Mouse (Mus musculus): Measurements from ENCODE around the gene Med13. TPM values are rescaled to one million over a fixed set of nuclear protein-coding genes. Genes with fewer than 3 reads are reported as not detected.
"Not testable (repeated sequence)": the region's sequence is repeated elsewhere in the genome, so short reads cannot be mapped to it uniquely, and the experiment has no call there.

Gene Med13
- polyA plus RNA-seq, 1 experiment = 19.1 TPM

- WGBS = 21% methylated on average over 2 of the region's 2 CpGs
- H3K36me3 ChIP-seq (ENCODE audit: control insufficient read depth, insufficient read depth, low read length) = peaks cover 1% of the 10 kb centered on the region; the same call in 1 of the 2 replicates
These were observed 8.1 kb downstream of the Med13 start for GRCm38 (mm10) chr11:86349325-86349724.

DNA sequence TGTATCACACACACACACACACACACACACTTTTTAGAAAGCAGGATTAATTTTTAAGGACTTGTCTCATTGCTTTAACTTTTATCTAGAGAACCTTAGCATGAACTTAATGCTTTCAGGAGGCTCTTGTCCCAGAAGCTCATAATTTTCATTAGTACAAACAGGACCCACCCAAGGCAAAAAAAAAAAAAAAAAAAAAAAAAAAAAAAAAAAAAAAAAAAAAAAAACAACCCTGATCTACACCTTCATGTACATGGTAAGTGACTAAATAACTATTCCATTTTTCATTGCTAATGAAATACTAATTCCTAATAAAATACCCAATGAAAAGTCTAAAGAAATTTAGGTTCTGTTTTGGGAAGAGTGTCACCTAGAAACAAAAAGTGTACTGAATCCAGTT is 8.5 kb downstream of the Med13 start:
- H3K4me3 ChIP-seq (ENCODE audit: insufficient read depth, low read depth, low read length) = no peak overlapping the region
- peaks cover 1% of the 10 kb centered on the region; the same call in 1 of the 2 replicates for H3K36me3 ChIP-seq (ENCODE audit: control insufficient read depth, insufficient read depth, low read length)
- 0 out of 2 replicates have a peak overlapping the region, but pooled peaks have one; percentile 31 for H3K27ac ChIP-seq (ENCODE audit: insufficient read depth, low read depth, low read length)
- TF ChIP-seq CTCF (conservative IDR thresholded peaks at IDR 0.05; ENCODE audit: insufficient read depth, insufficient read length, low read depth, low read length) (no peak), POLR2A (IDR thresholded peaks at IDR 0.05; ENCODE audit: low read depth, low read length) (no peak)
- DNase-seq = no peak
- H3K4me1 ChIP-seq (ENCODE audit: control insufficient read depth, insufficient read depth, low read length) = peaks cover 22% of the 10 kb centered on the region; the same call in 1 of the 2 replicates
- H3K27me3 ChIP-seq (replicated peaks; ENCODE audit: control insufficient read depth, insufficient read depth, low read length) = no peaks in the 10 kb centered on the region

More at GRCm38 (mm10) chr11:86349325-86349724, 8.1 kb downstream of the Med13 start:
- H3K27ac ChIP-seq (ENCODE audit: insufficient read depth, low read depth, low read length) = no peak overlapping the region
- no peak for TF ChIP-seq CTCF (conservative IDR thresholded peaks at IDR 0.05; ENCODE audit: insufficient read depth, insufficient read length, low read depth, low read length)
- no peak for TF ChIP-seq POLR2A (IDR thresholded peaks at IDR 0.05; ENCODE audit: low read depth, low read length)
- no peaks in the 10 kb centered on the region for H3K27me3 ChIP-seq (replicated peaks; ENCODE audit: control insufficient read depth, insufficient read depth, low read length)
- H3K4me3 ChIP-seq (ENCODE audit: insufficient read depth, low read depth, low read length) = no peak overlapping the region
- DNase-seq = no peak
- peaks cover 26% of the 10 kb centered on the region; the same call in 1 of the 2 replicates for H3K4me1 ChIP-seq (ENCODE audit: control insufficient read depth, insufficient read depth, low read length)

DNA sequence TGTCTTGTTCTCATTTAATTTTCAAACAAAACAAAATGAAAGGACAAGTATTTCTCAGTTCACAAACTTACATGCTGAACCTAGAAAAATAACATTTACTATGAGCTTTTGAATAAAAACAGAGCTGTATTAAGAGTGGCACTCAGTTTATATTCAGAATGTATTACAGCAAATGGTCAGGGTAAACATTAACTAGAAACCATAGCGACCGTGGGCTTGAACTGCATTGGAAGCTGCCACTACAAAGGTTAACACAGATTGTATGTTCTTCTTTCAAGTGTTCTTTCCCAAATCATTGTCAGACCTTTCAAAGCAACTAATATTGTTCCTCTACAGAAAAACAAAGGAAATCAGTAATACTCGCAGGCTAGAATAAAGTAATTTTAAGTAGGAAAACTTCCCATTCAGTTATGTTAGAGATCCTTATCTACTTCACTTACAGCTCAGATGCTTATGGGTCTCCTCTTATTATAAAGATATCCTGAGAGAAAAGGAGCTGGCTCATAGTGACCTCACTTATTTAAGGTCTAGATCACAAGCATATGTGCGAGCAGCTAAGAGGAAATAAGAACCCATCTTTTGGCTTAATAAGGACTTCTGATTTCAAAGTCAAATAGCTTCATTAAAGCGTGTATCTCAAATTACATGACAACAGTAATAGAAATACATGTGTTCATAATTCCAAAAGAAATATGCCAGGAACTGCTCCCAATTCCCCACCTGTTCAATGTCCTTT is 9.8 kb downstream of the Med13 start:
- 37% methylated on average over 5 of the region's 5 CpGs for WGBS
- peak overlapping the region; percentile 87 for H3K27ac ChIP-seq (ENCODE audit: insufficient read depth, low read depth, low read length)

GRCm38 (mm10) chr11:86346525-86346924 is 10.9 kb downstream of the Med13 start:
- Histone ChIP-seq H3K27ac (ENCODE audit: insufficient read depth, low read depth, low read length) (no peak overlapping the region), H3K4me3 (ENCODE audit: insufficient read depth, low read depth, low read length) (no peak overlapping the region), H3K27me3 (replicated peaks; ENCODE audit: control insufficient read depth, insufficient read depth, low read length) (no peaks in the 10 kb centered on the region), H3K4me1 (ENCODE audit: control insufficient read depth, insufficient read depth, low read length) (peaks cover 12% of the 10 kb centered on the region; the same call in 1 of the 2 replicates), H3K36me3 (ENCODE audit: control insufficient read depth, insufficient read depth, low read length) (peaks cover 1% of the 10 kb centered on the region; the same call in 1 of the 2 replicates)
- WGBS = 37% methylated on average over 3 of the region's 3 CpGs
- TF ChIP-seq CTCF (conservative IDR thresholded peaks at IDR 0.05; ENCODE audit: insufficient read depth, insufficient read length, low read depth, low read length) (no peak), POLR2A (IDR thresholded peaks at IDR 0.05; ENCODE audit: low read depth, low read length) (no peak)
- DNase-seq = peak; percentile 55

More for the DNA sequence above, 9.8 kb downstream of the Med13 start:
- DNase-seq = peak; percentile 52
- Histone ChIP-seq H3K4me1 (ENCODE audit: control insufficient read depth, insufficient read depth, low read length) (peaks cover 14% of the 10 kb centered on the region; the same call in 1 of the 2 replicates), H3K27me3 (replicated peaks; ENCODE audit: control insufficient read depth, insufficient read depth, low read length) (no peaks in the 10 kb centered on the region), H3K4me3 (ENCODE audit: insufficient read depth, low read depth, low read length) (no peak overlapping the region), H3K36me3 (ENCODE audit: control insufficient read depth, insufficient read depth, low read length) (peaks cover 1% of the 10 kb centered on the region; the same call in 1 of the 2 replicates)
- TF ChIP-seq POLR2A (IDR thresholded peaks at IDR 0.05; ENCODE audit: low read depth, low read length) (no peak), CTCF (conservative IDR thresholded peaks at IDR 0.05; ENCODE audit: insufficient read depth, insufficient read length, low read depth, low read length) (no peak)

DNA sequence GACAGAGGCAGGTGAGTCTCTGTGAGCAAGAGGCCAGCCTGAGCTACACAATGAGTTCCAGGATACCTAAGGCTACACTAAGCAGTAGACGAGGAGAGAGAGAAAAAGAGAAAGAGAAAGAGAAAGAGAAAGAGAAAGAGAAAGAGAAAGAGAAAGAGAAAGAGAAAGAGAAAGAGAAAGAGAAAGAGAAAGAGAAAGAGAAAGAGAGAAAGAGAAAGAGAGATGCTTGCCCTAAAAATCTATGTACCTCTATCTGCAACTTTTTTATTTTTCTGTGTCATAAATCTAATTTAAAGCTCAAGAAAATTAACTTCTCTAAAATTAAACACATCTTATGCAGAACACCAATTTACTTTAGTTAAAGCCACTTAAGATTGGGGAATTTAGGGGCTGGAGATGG is 12.5 kb downstream of the Med13 start:
- not testable (repeated sequence) for DNase-seq; H3K4me3 ChIP-seq (ENCODE audit: insufficient read depth, low read depth, low read length); H3K27me3 ChIP-seq (replicated peaks; ENCODE audit: control insufficient read depth, insufficient read depth, low read length); H3K27ac ChIP-seq (ENCODE audit: insufficient read depth, low read depth, low read length); H3K36me3 ChIP-seq (ENCODE audit: control insufficient read depth, insufficient read depth, low read length)
- peaks cover 10% of the 10 kb centered on the region; the same call in 1 of the 2 replicates for H3K4me1 ChIP-seq (ENCODE audit: control insufficient read depth, insufficient read depth, low read length)
- 79% methylated on average over 1 of the region's 1 CpGs for WGBS

GRCm38 (mm10) chr11:86324251-86324650 is 33.2 kb downstream of the Med13 start:
- TF ChIP-seq CTCF (conservative IDR thresholded peaks at IDR 0.05; ENCODE audit: insufficient read depth, insufficient read length, low read depth, low read length) (no peak), POLR2A (IDR thresholded peaks at IDR 0.05; ENCODE audit: low read depth, low read length) (no peak)

GRCm38 (mm10) chr11:86314992-86315391 is 42.4 kb downstream of the Med13 start:
- not testable (repeated sequence) for H3K36me3 ChIP-seq (ENCODE audit: control insufficient read depth, insufficient read depth, low read length); H3K4me1 ChIP-seq (ENCODE audit: control insufficient read depth, insufficient read depth, low read length); H3K4me3 ChIP-seq (ENCODE audit: insufficient read depth, low read depth, low read length); DNase-seq; H3K27me3 ChIP-seq (replicated peaks; ENCODE audit: control insufficient read depth, insufficient read depth, low read length); H3K27ac ChIP-seq (ENCODE audit: insufficient read depth, low read depth, low read length)
- WGBS = 86% methylated on average over 3 of the region's 3 CpGs

More at GRCm38 (mm10) chr11:86324251-86324650, 33.2 kb downstream of the Med13 start:
- H3K27ac ChIP-seq (ENCODE audit: insufficient read depth, low read depth, low read length) = no peak overlapping the region
- H3K4me1 ChIP-seq (ENCODE audit: control insufficient read depth, insufficient read depth, low read length) = peaks cover 5% of the 10 kb centered on the region; the same call in 1 of the 2 replicates
- H3K27me3 ChIP-seq (replicated peaks; ENCODE audit: control insufficient read depth, insufficient read depth, low read length) = no peaks in the 10 kb centered on the region
- H3K4me3 ChIP-seq (ENCODE audit: insufficient read depth, low read depth, low read length) = no peak overlapping the region
- DNase-seq = peak; percentile 42
- peaks cover 4% of the 10 kb centered on the region for H3K36me3 ChIP-seq (ENCODE audit: control insufficient read depth, insufficient read depth, low read length)
- WGBS = 56% methylated on average over 5 of the region's 5 CpGs

Data from kidney, adult 2 months (tissue).